Mouse (Mus musculus): ENCODE data around the gene Src. TPM values are rescaled to one million over a fixed set of nuclear protein-coding genes. Genes with fewer than 3 reads are reported as not detected.

Src gene
- polyA plus RNA-seq, 1 experiment from 2014 or later: 18.1 TPM

GRCm38 (mm10) chr2:157429735-157430134 lies 11.5 kb downstream of the Src start:
- Histone ChIP-seq H3K4me3 (replicated peaks) (no peak overlapping the region), H3K9ac (no peak overlapping the region), H3K36me3 (no peaks in the 10 kb centered on the region), H3K4me1 (replicated peaks) (peaks cover 87% of the 10 kb centered on the region), H3K9me3 (no peaks in the 10 kb centered on the region), H3K4me2 (replicated peaks) (no peak overlapping the region), H3K27ac (no peak overlapping the region), H3K27me3 (replicated peaks) (no peaks in the 10 kb centered on the region)
- no peak for ATAC-seq
- 81% methylated on average over 7 of the region's 7 CpGs for WGBS

DNA sequence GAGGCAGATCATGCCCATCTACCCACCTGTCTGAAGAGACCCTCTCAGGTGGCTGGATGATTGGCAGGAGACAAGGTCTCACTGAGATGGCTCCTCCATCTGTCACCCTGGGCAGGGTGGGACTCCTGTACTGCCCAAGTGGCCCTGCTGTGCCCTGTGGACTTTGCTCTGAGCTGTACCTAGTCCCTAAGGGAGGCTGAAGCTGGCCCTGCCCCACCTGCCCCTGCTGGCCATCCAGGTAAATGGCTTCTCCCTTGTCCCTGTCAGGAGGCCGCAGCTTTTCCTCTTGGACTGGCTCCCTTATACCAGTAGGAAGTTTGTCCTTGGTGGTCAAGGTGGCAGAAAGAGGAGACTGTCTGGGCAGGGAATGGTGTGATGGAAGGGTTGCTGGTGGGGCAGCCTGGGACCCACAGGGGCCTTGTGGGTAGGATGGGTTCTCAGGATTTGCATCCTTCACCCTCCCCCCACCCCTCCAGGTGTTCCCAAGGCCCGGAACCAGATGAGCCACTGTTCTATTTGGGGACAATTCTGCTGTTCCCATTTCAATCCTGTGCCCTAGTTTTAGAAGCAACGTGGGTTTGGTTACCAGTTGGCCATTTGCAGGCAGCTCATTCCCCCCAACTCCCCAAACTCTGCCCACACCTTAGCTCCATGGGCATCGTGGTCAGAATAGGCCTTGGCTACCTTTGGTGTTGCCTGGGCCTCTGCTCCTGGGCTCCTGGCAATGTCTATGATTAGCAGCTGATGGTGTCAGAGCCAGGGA lies 12.6 kb downstream of the Src start:
- ATAC-seq: peak; percentile 19; the same call in 1 of the 2 replicates

DNA sequence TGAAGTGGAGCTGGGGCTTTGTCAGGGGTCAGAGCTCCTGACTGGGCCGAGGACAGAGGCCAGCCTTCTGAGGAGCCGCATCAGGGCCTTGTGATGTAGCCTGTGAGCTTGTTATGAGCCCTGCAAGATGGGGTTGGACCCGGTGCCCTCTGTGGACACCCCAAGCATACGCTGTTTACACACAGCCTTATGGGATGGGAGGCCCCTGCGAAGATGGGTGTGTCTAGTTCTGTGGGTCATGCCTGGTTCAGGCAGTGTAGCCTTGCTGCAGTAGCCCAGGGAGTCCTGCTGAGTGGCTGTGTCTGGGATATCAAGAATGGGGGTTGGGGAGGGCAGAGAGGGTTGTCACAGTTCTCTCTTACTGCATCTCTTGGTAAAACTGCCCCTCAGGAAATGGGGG lies 13.7 kb downstream of the Src start:
- H3K4me2 ChIP-seq (replicated peaks): 0 out of 2 replicates have a peak overlapping the region, but pooled peaks have one; percentile 6
- H3K27ac ChIP-seq: peak overlapping the region; percentile 45
- H3K9ac ChIP-seq: peak overlapping the region; percentile 26; the same call in 1 of the 2 replicates
- no peaks in the 10 kb centered on the region for H3K27me3 ChIP-seq (replicated peaks)
- H3K9me3 ChIP-seq: no peaks in the 10 kb centered on the region
- H3K36me3 ChIP-seq: no peaks in the 10 kb centered on the region
- peaks cover 86% of the 10 kb centered on the region for H3K4me1 ChIP-seq (replicated peaks)
- no peak overlapping the region for H3K4me3 ChIP-seq (replicated peaks)
- ATAC-seq: peak; percentile 60
- 51% methylated on average over 5 of the region's 5 CpGs for WGBS

More for the DNA sequence above, 12.6 kb downstream of the Src start:
- 68% methylated on average over 4 of the region's 4 CpGs for WGBS
- H3K4me2 ChIP-seq (replicated peaks): peak overlapping the region; percentile 17; the same call in 1 of the 2 replicates
- no peaks in the 10 kb centered on the region for H3K9me3 ChIP-seq
- peak overlapping the region; percentile 45; the same call in 1 of the 2 replicates for H3K27ac ChIP-seq
- H3K4me3 ChIP-seq (replicated peaks): no peak overlapping the region
- H3K4me1 ChIP-seq (replicated peaks): peaks cover 89% of the 10 kb centered on the region
- no peaks in the 10 kb centered on the region for H3K27me3 ChIP-seq (replicated peaks)
- H3K36me3 ChIP-seq: no peaks in the 10 kb centered on the region
- peak overlapping the region; percentile 8; the same call in 1 of the 2 replicates for H3K9ac ChIP-seq

GRCm38 (mm10) chr2:157432476-157432875 lies 14.2 kb downstream of the Src start:
- Histone ChIP-seq H3K27me3 (replicated peaks) (no peaks in the 10 kb centered on the region), H3K4me1 (replicated peaks) (peaks cover 80% of the 10 kb centered on the region), H3K4me3 (replicated peaks) (no peak overlapping the region), H3K27ac (peak overlapping the region; percentile 45), H3K9me3 (no peaks in the 10 kb centered on the region), H3K4me2 (replicated peaks) (no peak overlapping the region), H3K9ac (no peak overlapping the region), H3K36me3 (no peaks in the 10 kb centered on the region)
- no peak for ATAC-seq
- WGBS: 69% methylated on average over 9 of the region's 9 CpGs

DNA sequence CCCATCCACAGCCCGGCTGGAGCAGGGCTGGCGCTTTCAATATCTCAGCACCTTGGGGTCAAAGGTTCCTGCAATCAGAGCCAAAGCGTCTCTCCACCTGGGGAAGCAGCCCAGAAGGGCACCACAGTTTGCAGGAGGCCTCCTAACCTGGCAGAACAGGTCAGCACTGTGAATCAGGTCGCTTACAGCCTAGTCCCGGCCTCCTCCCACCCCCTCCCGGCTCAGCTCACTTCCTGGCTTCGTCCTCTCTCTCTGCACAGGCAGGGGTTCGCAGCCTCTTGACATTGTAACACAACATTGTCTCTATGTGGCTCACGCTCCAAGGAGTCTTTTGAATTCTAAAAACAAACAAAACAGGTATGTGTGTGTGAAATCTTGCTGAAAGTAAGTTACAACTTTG lies 15.8 kb downstream of the Src start:
- Histone ChIP-seq H3K4me2 (replicated peaks) (peak overlapping the region; percentile 34), H3K4me3 (replicated peaks) (no peak overlapping the region), H3K4me1 (replicated peaks) (peaks cover 70% of the 10 kb centered on the region), H3K9ac (peak overlapping the region; percentile 31), H3K36me3 (no peaks in the 10 kb centered on the region; the same call in 1 of the 2 replicates), H3K9me3 (no peaks in the 10 kb centered on the region), H3K27ac (peak overlapping the region; percentile 85), H3K27me3 (replicated peaks) (no peaks in the 10 kb centered on the region)
- WGBS: 30% methylated on average over 9 of the region's 9 CpGs
- ATAC-seq: peak; percentile 76

GRCm38 (mm10) chr2:157434497-157434896 lies 16.3 kb downstream of the Src start:
- 18% methylated on average over 6 of the region's 6 CpGs for WGBS
- peak; percentile 49 for ATAC-seq

DNA sequence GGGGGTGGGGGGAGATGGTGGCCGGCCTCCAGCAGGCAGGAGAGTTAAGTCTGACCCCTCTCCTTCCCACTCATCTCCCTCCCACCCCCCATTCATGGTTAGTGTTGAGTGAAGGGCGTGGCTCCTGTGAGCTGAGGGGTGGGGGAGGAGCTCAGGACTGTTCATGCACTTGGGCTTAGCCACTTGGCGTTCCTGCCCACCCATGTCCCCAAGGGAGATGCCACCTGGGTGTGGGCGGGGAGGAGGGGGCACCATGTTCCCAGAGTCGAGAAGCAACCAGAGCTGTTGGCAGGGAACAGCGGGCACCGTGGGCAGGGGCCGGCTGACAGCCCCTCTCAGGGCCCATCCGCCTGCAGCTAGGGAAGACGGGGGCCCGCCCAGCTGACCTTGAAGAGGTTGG lies 18.3 kb downstream of the Src start:
- H3K36me3 ChIP-seq: peaks cover 19% of the 10 kb centered on the region
- peaks cover 49% of the 10 kb centered on the region for H3K4me1 ChIP-seq (replicated peaks)
- no peak overlapping the region for H3K4me2 ChIP-seq (replicated peaks)
- no peaks in the 10 kb centered on the region for H3K9me3 ChIP-seq
- H3K27me3 ChIP-seq (replicated peaks): no peaks in the 10 kb centered on the region
- 76% methylated on average over 11 of the region's 11 CpGs for WGBS
- H3K9ac ChIP-seq: no peak overlapping the region
- ATAC-seq: no peak
- H3K4me3 ChIP-seq (replicated peaks): no peak overlapping the region
- no peak overlapping the region for H3K27ac ChIP-seq

More at GRCm38 (mm10) chr2:157434497-157434896, 16.3 kb downstream of the Src start:
- Histone ChIP-seq H3K4me2 (replicated peaks) (peak overlapping the region; percentile 34), H3K9ac (peak overlapping the region; percentile 31), H3K27me3 (replicated peaks) (no peaks in the 10 kb centered on the region), H3K4me3 (replicated peaks) (no peak overlapping the region), H3K9me3 (no peaks in the 10 kb centered on the region), H3K4me1 (replicated peaks) (peaks cover 66% of the 10 kb centered on the region), H3K27ac (peak overlapping the region; percentile 85), H3K36me3 (peaks cover 3% of the 10 kb centered on the region; the same call in 1 of the 2 replicates)

GRCm38 (mm10) chr2:157437123-157437522 lies 18.9 kb downstream of the Src start:
- H3K9me3 ChIP-seq: no peaks in the 10 kb centered on the region
- 88% methylated on average over 3 of the region's 3 CpGs for WGBS
- no peak overlapping the region for H3K4me2 ChIP-seq (replicated peaks)
- H3K27me3 ChIP-seq (replicated peaks): no peaks in the 10 kb centered on the region
- no peak overlapping the region for H3K27ac ChIP-seq
- H3K9ac ChIP-seq: no peak overlapping the region
- peaks cover 43% of the 10 kb centered on the region for H3K4me1 ChIP-seq (replicated peaks)
- peaks cover 24% of the 10 kb centered on the region for H3K36me3 ChIP-seq
- no peak for ATAC-seq
- no peak overlapping the region for H3K4me3 ChIP-seq (replicated peaks)

- Histone ChIP-seq H3K27me3 (replicated peaks) (no peaks in the 10 kb centered on the region), H3K4me2 (replicated peaks) (no peak overlapping the region), H3K9ac (no peak overlapping the region), H3K4me1 (replicated peaks) (0 out of 2 replicates have a peak, but pooled peaks cover 5% of the 10 kb centered on the region), H3K9me3 (no peaks in the 10 kb centered on the region), H3K36me3 (peaks cover 29% of the 10 kb centered on the region), H3K4me3 (replicated peaks) (no peak overlapping the region), H3K27ac (no peak overlapping the region)
- ATAC-seq: no peak
- WGBS: 94% methylated on average over 1 of the region's 1 CpGs
Observed at GRCm38 (mm10) chr2:157441363-157441762, 23.1 kb downstream of the Src start.

DNA sequence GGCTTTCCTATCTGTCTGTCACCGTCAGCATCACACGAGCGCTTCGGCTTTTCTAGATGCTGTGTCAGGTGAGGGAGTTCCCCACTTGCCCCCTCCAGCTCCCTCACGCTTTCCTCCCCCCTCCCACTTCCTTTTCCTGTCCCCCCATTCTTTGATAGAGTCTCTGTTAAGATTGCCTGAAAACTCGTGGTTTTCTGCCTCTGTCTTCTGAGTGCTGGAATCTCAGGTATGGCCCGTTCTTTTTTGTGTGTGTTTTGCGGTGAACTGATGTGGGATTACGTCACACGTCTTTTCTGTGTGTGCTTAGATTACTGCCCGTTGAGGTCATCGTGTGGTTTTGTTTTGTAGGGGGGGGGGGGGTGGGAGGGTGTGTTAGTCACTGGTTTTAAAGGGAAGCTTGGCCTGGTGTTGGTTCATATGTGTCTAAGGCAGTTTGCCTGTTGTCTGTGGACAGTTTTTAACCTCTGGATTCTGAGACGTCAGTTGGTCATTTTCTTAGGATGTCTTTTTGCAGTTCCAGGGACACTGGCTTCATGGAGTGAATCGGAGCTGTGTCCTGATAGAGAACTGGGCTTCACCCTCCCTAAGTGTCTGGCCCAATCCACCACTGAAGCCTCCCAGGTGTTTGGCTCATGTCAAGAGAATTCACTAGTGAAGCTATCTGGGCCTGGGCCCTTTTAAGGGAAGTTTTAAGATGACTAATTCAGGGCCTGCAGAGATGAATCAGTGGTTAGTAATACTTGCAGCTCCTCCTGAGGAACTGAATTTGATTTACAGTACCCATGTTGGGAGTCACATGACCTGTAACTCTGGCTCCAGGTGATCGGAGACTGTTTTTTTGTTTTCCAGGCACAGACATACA lies 29.3 kb downstream of the Src start:
- Histone ChIP-seq H3K4me2 (replicated peaks) (no peak overlapping the region), H3K36me3 (peaks cover 21% of the 10 kb centered on the region), H3K9me3 (no peaks in the 10 kb centered on the region), H3K4me3 (replicated peaks) (no peak overlapping the region), H3K27ac (no peak overlapping the region), H3K27me3 (replicated peaks) (no peaks in the 10 kb centered on the region), H3K9ac (no peak overlapping the region), H3K4me1 (replicated peaks) (no peaks in the 10 kb centered on the region)
- WGBS: 79% methylated on average over 15 of the region's 15 CpGs
- ATAC-seq: no peak

GRCm38 (mm10) chr2:157448356-157448755 lies 30.1 kb downstream of the Src start:
- 88% methylated on average over 7 of the region's 7 CpGs for WGBS
- H3K9ac ChIP-seq: no peak overlapping the region
- H3K36me3 ChIP-seq: peaks cover 21% of the 10 kb centered on the region
- no peaks in the 10 kb centered on the region for H3K4me1 ChIP-seq (replicated peaks)
- H3K9me3 ChIP-seq: no peaks in the 10 kb centered on the region
- no peak overlapping the region for H3K4me2 ChIP-seq (replicated peaks)
- H3K27me3 ChIP-seq (replicated peaks): no peaks in the 10 kb centered on the region
- no peak for ATAC-seq
- H3K4me3 ChIP-seq (replicated peaks): no peak overlapping the region
- H3K27ac ChIP-seq: no peak overlapping the region

GRCm38 (mm10) chr2:157450905-157451304 lies 32.7 kb downstream of the Src start:
- 71% methylated on average over 3 of the region's 3 CpGs for WGBS
- no peak overlapping the region for H3K27ac ChIP-seq
- no peak overlapping the region for H3K9ac ChIP-seq
- H3K27me3 ChIP-seq (replicated peaks): no peaks in the 10 kb centered on the region
- H3K9me3 ChIP-seq: no peaks in the 10 kb centered on the region
- no peak overlapping the region for H3K4me3 ChIP-seq (replicated peaks)
- ATAC-seq: no peak
- peaks cover 18% of the 10 kb centered on the region for H3K36me3 ChIP-seq
- no peaks in the 10 kb centered on the region for H3K4me1 ChIP-seq (replicated peaks)
- H3K4me2 ChIP-seq (replicated peaks): no peak overlapping the region
